Mouse (Mus musculus) spleen, postnatal 10 days (tissue): ENCODE data around the gene Cadm2.

ENCODE experiments used
- DNase-seq, 2 experiments: peaks; one replicate each; pipeline ENCODE4 v3.0.0; 2021 to 2022; ENCODE audit warnings: low spot score in 2 of 2

Cadm2 gene

DNA sequence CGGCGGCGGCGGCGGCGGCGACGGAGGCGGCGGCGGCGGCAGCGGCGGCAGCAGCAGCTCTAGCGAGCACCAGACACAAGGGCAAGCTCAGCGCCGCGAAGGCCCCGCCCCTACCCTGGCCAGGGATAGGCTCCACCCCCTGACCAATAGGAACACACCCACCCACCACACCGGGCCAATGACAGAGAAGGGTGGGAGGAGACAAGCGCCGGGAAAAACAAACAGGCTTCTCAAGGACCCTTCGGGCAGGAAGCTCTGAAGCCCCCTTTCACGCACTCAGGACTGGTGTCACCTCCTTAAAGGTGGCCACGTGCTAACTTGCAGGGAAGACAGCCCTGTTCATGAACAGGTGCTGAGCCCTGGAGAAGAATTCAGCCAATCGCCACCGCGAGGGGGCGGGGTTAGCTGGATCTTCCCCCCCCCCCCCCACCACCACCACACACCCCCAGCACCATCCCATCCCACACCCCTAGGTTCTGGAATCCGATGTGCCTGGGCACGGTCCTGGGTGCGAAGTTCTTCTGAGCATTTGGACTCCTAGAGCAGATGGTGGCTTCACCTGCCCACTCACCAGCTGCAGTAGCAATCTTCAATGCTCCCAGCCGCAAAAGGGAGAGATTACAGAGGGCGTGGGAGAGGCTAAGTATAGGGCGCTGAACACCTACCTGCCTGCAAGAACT, at the start of gene Cadm2:
Gene Cadm2 (minus strand): TSS at position 83 of the 680 bp plus-strand sequence.
- DNase-seq, result peak; percentile 11 to 66

GRCm38 (mm10) chr16:67646930-67647329, 26.2 kb upstream of the Cadm2 start:
- DNase-seq, result no peak

DNA sequence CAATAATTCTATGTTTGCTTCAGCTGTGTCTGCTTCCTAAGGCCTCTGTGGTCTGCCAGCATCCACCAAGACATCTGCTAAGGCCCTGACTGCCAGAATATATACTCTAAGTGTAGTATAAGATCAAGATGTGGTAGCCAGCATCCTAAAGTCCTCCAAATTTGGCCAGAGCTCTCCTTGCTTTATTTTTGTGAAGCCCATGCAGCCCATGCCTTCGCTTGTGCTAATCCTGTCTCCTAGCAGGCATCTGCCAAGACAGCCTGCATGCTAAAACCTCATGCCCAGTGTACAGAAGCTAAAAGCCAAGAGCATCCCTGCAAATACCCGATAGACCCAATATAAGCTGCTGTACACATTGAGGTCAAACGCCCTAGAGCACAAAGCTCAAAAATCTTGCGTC, 22.9 kb upstream of the Cadm2 start:
- no peak for DNase-seq

DNA sequence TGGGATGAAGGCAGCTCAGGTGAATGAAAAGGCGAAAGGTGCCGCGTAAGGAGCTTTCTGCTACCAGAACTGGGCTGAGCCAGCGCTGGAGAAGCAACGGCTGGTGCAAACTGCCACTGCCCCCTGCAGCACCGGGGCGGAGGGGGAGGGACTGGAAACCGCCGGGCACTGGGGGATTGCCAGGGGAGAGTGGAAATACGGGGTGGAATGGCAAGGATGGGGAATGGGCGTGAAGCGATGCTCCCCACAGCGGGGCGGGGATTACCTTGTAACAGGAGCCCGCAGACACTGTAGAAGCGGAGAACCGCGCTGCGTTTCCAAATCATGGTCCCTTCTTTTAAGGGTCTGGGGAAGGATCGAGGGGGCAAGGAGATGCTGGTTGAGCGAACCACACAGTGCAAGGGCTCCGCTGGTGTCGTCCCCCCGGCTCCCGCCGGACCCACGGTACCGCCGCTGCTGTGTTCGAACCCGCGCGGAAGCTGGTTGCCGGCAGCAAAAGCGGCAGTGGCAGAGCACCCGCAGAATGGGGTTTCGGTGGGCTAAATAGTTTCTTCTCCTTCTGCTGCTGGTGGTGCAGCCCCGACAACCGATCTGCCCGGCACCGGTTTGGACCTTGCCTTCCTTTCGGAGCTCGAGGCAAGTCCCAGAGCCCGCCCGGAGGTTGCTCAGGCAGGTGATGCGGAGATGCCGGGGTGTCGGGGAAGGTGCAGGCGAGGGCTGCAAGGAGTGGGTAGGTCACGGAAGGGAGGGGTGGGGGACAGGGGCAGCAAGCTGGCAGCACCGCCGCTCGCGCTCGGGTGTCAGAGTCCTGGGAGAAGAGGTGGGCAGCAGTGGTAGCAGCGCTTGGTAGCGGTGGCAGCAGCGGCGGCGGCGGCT, 564 bp downstream of the Cadm2 start:
- DNase-seq, result peak in 1 of 2 experiments; percentile 13

DNA sequence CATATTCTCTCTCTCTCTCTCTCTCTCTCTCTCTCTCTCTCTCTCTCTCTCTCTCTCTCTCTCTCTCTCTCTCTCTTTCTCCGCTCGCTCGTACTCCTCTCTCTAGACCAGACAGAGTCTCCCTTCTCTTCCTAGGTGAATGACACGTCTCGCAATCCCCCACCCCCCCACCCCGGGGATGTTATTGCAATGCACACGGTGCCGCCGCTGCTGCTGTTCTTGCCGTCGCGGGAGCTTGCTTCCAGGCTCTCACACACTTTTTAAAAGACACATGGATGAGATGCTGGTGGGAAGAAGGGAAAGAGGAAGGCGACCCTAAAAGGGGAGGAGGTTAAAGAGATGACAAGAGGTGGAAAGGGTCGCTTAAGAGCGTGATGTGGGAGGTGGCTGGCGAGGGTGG, 1.3 kb downstream of the Cadm2 start:
- DNase-seq, result no peak

- DNase-seq, result no peak
These were observed 1.9 kb downstream of the Cadm2 start for GRCm38 (mm10) chr16:67618817-67619216.

DNA sequence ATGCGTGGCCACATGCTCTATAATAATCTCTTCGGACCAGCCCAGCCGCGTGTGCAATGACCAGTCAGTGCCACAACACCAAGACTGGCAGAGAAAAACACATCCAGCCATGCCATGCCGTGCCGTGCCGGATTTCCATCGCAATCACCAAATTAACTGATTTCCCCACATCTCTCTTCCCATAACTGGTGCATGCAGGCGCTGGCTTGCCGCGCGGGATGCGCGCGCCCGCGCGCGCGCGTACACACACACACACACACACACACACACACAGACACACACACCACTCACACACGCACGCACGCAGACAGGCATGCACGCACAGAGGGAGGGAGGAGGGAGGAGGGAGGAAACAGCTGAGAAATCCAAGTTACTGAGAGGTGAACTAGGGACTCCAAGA, 2.9 kb downstream of the Cadm2 start:
- no peak for DNase-seq

GRCm38 (mm10) chr16:67617256-67617655, 3.5 kb downstream of the Cadm2 start:
- DNase-seq, result no peak

GRCm38 (mm10) chr16:67613876-67614275, 6.8 kb downstream of the Cadm2 start:
- DNase-seq, result no peak

DNA sequence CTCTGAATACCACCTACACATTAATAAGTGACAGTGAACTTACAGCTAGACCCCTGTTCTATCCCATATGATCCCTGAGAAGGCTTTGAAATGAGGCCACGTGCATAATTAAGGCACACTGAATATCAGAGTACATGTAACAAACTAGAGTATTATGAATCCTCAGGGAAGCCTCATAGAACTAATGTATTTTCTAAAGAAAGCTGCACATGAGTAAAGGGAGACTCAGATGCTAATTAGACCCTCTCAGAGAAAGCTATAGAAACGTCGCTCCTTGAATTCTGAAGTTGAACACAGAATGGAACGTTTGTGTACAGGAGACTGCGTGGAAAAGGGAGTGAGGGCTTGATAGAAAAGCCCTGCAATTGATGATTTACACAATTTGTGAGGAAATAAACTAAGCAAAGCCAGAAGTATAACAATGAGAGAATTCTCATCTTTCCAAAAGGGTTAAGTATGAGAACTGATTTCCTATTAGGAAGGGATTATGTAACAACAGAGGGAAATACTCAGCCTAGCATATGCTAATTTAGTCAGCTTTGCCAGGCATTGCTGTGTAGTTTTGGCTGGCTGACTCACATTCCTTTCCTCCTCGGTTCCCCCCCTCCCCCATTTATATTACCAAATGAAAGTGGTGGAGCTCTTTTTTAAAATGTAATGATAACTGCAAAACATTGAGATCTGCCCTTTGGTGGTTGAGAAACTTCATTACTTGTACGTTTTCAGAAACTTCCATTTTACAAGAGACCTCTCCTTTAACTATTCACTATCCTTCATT, 9.6 kb downstream of the Cadm2 start:
- DNase-seq, result no peak

GRCm38 (mm10) chr16:67609116-67609515, 11.6 kb downstream of the Cadm2 start:
- DNase-seq, result no peak

- DNase-seq, result no peak
These were observed 12.2 kb downstream of the Cadm2 start for GRCm38 (mm10) chr16:67608499-67608898.

- DNase-seq, result no peak
These were observed 15.0 kb downstream of the Cadm2 start for GRCm38 (mm10) chr16:67605661-67606060.

DNA sequence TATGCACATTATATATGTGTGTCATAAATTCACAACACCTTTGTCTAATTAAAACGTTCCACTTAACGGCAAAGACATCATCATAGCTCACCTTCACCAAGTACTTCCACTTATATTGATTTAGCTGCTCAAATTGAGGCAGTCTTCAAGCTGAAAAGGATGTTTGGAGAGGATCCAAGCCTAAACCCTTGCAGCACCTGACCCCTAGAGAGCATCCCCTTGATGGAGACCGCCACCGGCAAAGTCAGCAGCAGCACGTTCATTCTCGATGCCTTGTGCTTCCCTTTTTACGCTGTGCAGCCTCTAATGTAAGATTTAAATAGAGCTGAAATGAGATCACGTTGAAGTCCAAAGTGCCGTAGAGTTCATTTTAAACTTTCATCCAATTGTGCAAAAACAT, 20.7 kb downstream of the Cadm2 start:
- DNase-seq, result no peak

- DNase-seq, result no peak
These were observed 21.9 kb downstream of the Cadm2 start for GRCm38 (mm10) chr16:67598841-67599240.

GRCm38 (mm10) chr16:67591015-67591414, 29.7 kb downstream of the Cadm2 start:
- no peak for DNase-seq

DNA sequence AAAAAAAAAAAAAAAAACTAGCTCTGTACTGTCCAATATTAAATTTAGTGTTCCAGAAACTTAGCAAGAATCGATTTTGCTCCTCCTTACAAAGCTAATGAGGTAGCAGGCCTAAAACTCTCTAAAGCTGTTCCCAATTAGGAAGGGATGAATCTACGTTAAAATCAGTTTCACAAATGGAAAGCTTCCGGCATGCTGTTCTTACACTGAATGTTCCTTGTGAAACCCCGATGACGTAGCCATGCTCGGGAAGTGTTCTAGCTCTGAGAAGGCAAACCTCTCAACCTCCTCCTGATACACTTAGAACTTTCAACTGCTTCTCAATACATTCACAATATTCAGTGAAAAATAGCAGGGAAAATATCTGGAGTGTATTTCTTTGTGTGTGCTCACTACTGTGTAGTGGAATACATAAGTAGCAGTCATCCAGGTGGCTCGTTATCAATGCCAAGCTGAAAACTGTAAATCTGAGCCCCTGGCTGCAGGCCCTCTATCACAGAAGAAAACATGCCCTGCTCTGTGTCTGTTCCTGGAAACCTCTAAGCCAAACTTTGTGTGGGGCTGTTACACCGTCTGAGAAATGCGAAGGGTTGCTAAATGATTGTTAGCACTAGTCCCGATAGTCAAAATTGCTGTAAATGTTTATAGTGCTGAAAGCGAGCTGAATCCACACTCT, 41.7 kb downstream of the Cadm2 start:
- no peak for DNase-seq

- DNase-seq, result no peak
These were observed 45.2 kb downstream of the Cadm2 start for GRCm38 (mm10) chr16:67575557-67575956.

GRCm38 (mm10) chr16:67526992-67527391, 93.7 kb downstream of the Cadm2 start:
- no peak for DNase-seq

GRCm38 (mm10) chr16:67524878-67525277, 95.8 kb downstream of the Cadm2 start:
- DNase-seq, result no peak

- DNase-seq, result no peak
These were observed 102.4 kb downstream of the Cadm2 start for GRCm38 (mm10) chr16:67518311-67518710.

GRCm38 (mm10) chr16:67515549-67515948, 105.2 kb downstream of the Cadm2 start:
- DNase-seq, result no peak
